ENCODE assay signal across 8 mouse cellular contexts in the genomic region with DNA sequence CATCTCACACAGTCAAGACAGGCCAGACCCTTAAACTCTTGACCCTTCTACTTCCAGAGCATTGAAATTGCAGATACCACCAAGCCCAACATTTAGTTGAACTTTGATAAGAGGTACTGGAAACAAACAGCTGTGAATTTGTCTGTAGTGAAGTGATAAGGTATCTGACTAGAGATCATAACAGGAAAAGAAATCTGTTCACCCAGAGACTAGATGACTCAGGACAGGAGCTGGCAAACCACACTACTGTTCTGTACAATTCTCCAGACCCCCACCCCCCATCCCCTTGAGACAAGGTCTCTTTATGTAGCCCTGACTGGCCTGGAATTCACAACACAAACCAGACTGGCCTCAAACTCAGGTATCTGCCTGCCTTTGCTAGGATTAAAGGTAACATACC. TPM values are rescaled to one million over a fixed set of nuclear protein-coding genes. Genes with fewer than 3 reads are reported as not detected.
DNase-seq lines count a peak whose midpoint lies in the region; ATAC-seq and TF ChIP-seq lines count a peak whose summit lies in the region.

No protein-coding gene starts in this region.

- H3K4me3 ChIP-seq in cerebellum, adult 2 months (replicated peaks; ENCODE audit: insufficient read depth, low read depth, low read length) = peak overlapping the region; percentile 8
- no peak overlapping the region for H3K4me3 ChIP-seq in forebrain, embryonic 11.5 days (ENCODE audit: low read depth, low read length)
- peak overlapping the region; percentile 89 for H3K4me3 ChIP-seq in liver, embryonic 12.5 days
- H3K4me3 ChIP-seq in thymus, adult 2 months (ENCODE audit: control insufficient read depth, insufficient read depth, low read length) = no peak overlapping the region

- ATAC-seq in forebrain, embryonic 11.5 days (replicated peaks; ENCODE audit: low FRiP score) = no peak
- no peak for ATAC-seq in liver, embryonic 12.5 days

- H3K9ac ChIP-seq in forebrain, embryonic 11.5 days (ENCODE audit: low read length) = no peak overlapping the region
- H3K9ac ChIP-seq in liver, embryonic 12.5 days = 0 out of 2 replicates have a peak overlapping the region, but pooled peaks have one; percentile 88

- H3K4me1 ChIP-seq in cerebellum, adult 2 months (ENCODE audit: control insufficient read depth, insufficient read depth, low read length) = no peaks in the 10 kb centered on the region; the same call in 1 of the 2 replicates
- peaks cover 8% of the 10 kb centered on the region; the same call in 1 of the 2 replicates for H3K4me1 ChIP-seq in forebrain, embryonic 11.5 days (replicated peaks; ENCODE audit: control insufficient read depth, insufficient read depth, low read length)
- peaks cover 36% of the 10 kb centered on the region for H3K4me1 ChIP-seq in liver, embryonic 12.5 days
- H3K4me1 ChIP-seq in thymus, adult 2 months (replicated peaks; ENCODE audit: control insufficient read depth, insufficient read depth, low read length) = 0 out of 2 replicates have a peak, but pooled peaks cover 2% of the 10 kb centered on the region

- H3K36me3 ChIP-seq in forebrain, embryonic 11.5 days (ENCODE audit: control insufficient read depth, insufficient read depth, low read length) = peaks cover 12% of the 10 kb centered on the region
- H3K36me3 ChIP-seq in liver, embryonic 12.5 days = peaks cover 50% of the 10 kb centered on the region
- peaks cover 40% of the 10 kb centered on the region for H3K36me3 ChIP-seq in thymus, adult 2 months (ENCODE audit: control insufficient read depth, insufficient read depth, low read length)

- no peak for DNase-seq in cerebellum, adult 2 months
- no peak for DNase-seq in cerebellum, adult 9-11 months
- peak; percentile 65 for DNase-seq in 3T3-L1 (ENCODE audit: low read depth, low spot score)
- no peak for DNase-seq in forebrain, embryonic 11.5 days (ENCODE audit: low spot score)
- no peak for DNase-seq in thymus, adult 2 months
- DNase-seq in cerebellum, adult 11 months = no peak
- DNase-seq in thymus, postnatal 10 days (ENCODE audit: low spot score in 2 of 2) = no peak

- H3K4me2 ChIP-seq in forebrain, embryonic 11.5 days (ENCODE audit: low read depth, low read length, severe bottlenecking) = peak overlapping the region; percentile 5; the same call in 1 of the 2 replicates
- peak overlapping the region; percentile 91 for H3K4me2 ChIP-seq in liver, embryonic 12.5 days

- H3K9me3 ChIP-seq in forebrain, embryonic 11.5 days (ENCODE audit: control insufficient read depth, low read length) = no peaks in the 10 kb centered on the region
- H3K9me3 ChIP-seq in liver, embryonic 12.5 days (replicated peaks) = no peaks in the 10 kb centered on the region

- no peak for TF ChIP-seq CTCF in cerebellum, adult 2 months (IDR thresholded peaks at IDR 0.05; ENCODE audit: borderline replicate concordance, insufficient read depth, low read depth, low read length)
- no peak for TF ChIP-seq CTCF in thymus, adult 2 months (IDR thresholded peaks at IDR 0.05; ENCODE audit: borderline replicate concordance, control insufficient read depth, extremely low read depth, insufficient read depth, low read length, poor library complexity)

- no peak overlapping the region for H3K27ac ChIP-seq in cerebellum, adult 2 months (ENCODE audit: insufficient read depth, low read length)
- H3K27ac ChIP-seq in forebrain, embryonic 11.5 days (ENCODE audit: low read depth, low read length) = no peak overlapping the region
- H3K27ac ChIP-seq in liver, embryonic 12.5 days = peak overlapping the region; percentile 41; the same call in 1 of the 2 replicates
- H3K27ac ChIP-seq in thymus, adult 2 months (ENCODE audit: control insufficient read depth, insufficient read depth, low read length) = no peak overlapping the region

- TF ChIP-seq POLR2A in cerebellum, adult 2 months (IDR thresholded peaks at IDR 0.05; ENCODE audit: borderline replicate concordance, insufficient read depth, low read length) = no peak
- no peak for TF ChIP-seq POLR2A in thymus, adult 2 months (IDR thresholded peaks at IDR 0.05; ENCODE audit: control insufficient read depth, extremely low read depth, insufficient read depth, low read length, poor library complexity)

- no peaks in the 10 kb centered on the region for H3K27me3 ChIP-seq in cerebellum, adult 2 months (ENCODE audit: control insufficient read depth, insufficient read depth, low read length)
- H3K27me3 ChIP-seq in forebrain, embryonic 11.5 days (ENCODE audit: control insufficient read depth, insufficient read depth, low read length) = no peaks in the 10 kb centered on the region
- H3K27me3 ChIP-seq in liver, embryonic 12.5 days (replicated peaks) = no peaks in the 10 kb centered on the region
- H3K27me3 ChIP-seq in thymus, adult 2 months (ENCODE audit: control insufficient read depth, insufficient read depth, low read length) = no peaks in the 10 kb centered on the region

RNA-seq across cellular contexts. Expression of gene Rsrc2, which starts 3.0 kb away (rescaled TPM):
- polyA plus RNA-seq in cerebellum, adult 2 months (2012; rRNA removed) = 95.1 and 97.2 TPM in 2 replicates
- 140 and 178 TPM in 2 replicates for polyA plus RNA-seq in forebrain, embryonic 11.5 days (2014; fragmentation: Nextera tagmentation; extraction: Ambion mirVana)
- polyA plus RNA-seq in liver, embryonic 12.5 days (2016; fragmentation: Nextera tagmentation; extraction: Ambion mirVana) = 64.6 and 65.7 TPM in 2 replicates
- polyA plus RNA-seq in thymus, adult 2 months (2012; rRNA removed) = 18.6 and 22.6 TPM in 2 replicates

RNA-seq across cellular contexts. Expression of gene Kntc1, which starts 3.3 kb away (rescaled TPM):
- 0.33 and 0.54 TPM in 2 replicates for polyA plus RNA-seq in cerebellum, adult 2 months (2012; rRNA removed)
- 53.8 and 65.0 TPM in 2 replicates for polyA plus RNA-seq in forebrain, embryonic 11.5 days (2014; fragmentation: Nextera tagmentation; extraction: Ambion mirVana)
- polyA plus RNA-seq in liver, embryonic 12.5 days (2016; fragmentation: Nextera tagmentation; extraction: Ambion mirVana) = 39.2 and 39.5 TPM in 2 replicates
- 12.6 and 16.0 TPM in 2 replicates for polyA plus RNA-seq in thymus, adult 2 months (2012; rRNA removed)

RNA-seq across cellular contexts. Expression of gene Zcchc8, which starts 25.4 kb away (rescaled TPM):
- 60.4 and 63.5 TPM in 2 replicates for polyA plus RNA-seq in cerebellum, adult 2 months (2012; rRNA removed)
- polyA plus RNA-seq in forebrain, embryonic 11.5 days (2014; fragmentation: Nextera tagmentation; extraction: Ambion mirVana) = 106 and 109 TPM in 2 replicates
- polyA plus RNA-seq in liver, embryonic 12.5 days (2016; fragmentation: Nextera tagmentation; extraction: Ambion mirVana) = 49.6 and 51.9 TPM in 2 replicates
- 71.5 and 78.8 TPM in 2 replicates for polyA plus RNA-seq in thymus, adult 2 months (2012; rRNA removed)

Comparison
In these comparisons a context has a peak if more than half of its experiments do, and no peak if none do; other contexts are left out.
1. H3K4me3 ChIP-seq: peak in cerebellum, adult 2 months (single experiment) and liver, embryonic 12.5 days (single experiment); none in forebrain, embryonic 11.5 days (single experiment) and thymus, adult 2 months (single experiment).